Mouse (Mus musculus) liver, postnatal 0 days (tissue): ENCODE results near the gene Ankfn1.

ENCODE experiments used
- CTCF ChIP-seq: sonication (generic); IDR thresholded peaks from 2 replicates; pipeline ENCODE4 v1.5.1; 2016; ENCODE audit warnings: antibody characterized with exemption, low read depth
- EP300 ChIP-seq: IDR thresholded peaks from 2 replicates; pipeline ENCODE4 v1.6.1; 2016; ENCODE audit warnings: antibody characterized with exemption, low read depth, mild to moderate bottlenecking

- no peak for TF ChIP-seq EP300
- TF ChIP-seq CTCF, result no peak
These were observed 118.4 kb downstream of the Ankfn1 start for GRCm38 (mm10) chr11:89659048-89659447.
